Mouse (Mus musculus): Measurements from ENCODE around the gene Zdhhc1.

The Zdhhc1 gene

GRCm38 (mm10) chr8:105496439-105497180, at the start of gene Zdhhc1:
Gene Zdhhc1, minus strand, starts transcription at chr8:105496902.
- DNase-seq, result peak; percentile 87

GRCm38 (mm10) chr8:105545249-105545648, 48.5 kb upstream of the Zdhhc1 start:
- peak; percentile 48 for DNase-seq

GRCm38 (mm10) chr8:105544544-105545205, 48.0 kb upstream of the Zdhhc1 start:
- peak; percentile 37 for DNase-seq

- DNase-seq, result no peak
These were observed 47.0 kb upstream of the Zdhhc1 start for GRCm38 (mm10) chr8:105543703-105544102.

- no peak for DNase-seq
These were observed 46.1 kb upstream of the Zdhhc1 start for GRCm38 (mm10) chr8:105542808-105543207.

GRCm38 (mm10) chr8:105542032-105542656, 45.4 kb upstream of the Zdhhc1 start:
- no peak for DNase-seq

GRCm38 (mm10) chr8:105538940-105539339, 42.2 kb upstream of the Zdhhc1 start:
- DNase-seq, result no peak

GRCm38 (mm10) chr8:105537011-105537677, 40.4 kb upstream of the Zdhhc1 start:
- peak; percentile 85 for DNase-seq

GRCm38 (mm10) chr8:105536546-105536945, 39.8 kb upstream of the Zdhhc1 start:
- DNase-seq, result no peak

GRCm38 (mm10) chr8:105533892-105534329, 37.2 kb upstream of the Zdhhc1 start:
- peak; percentile 75 for DNase-seq

- DNase-seq, result no peak
These were observed 36.7 kb upstream of the Zdhhc1 start for GRCm38 (mm10) chr8:105533439-105533838.

- DNase-seq, result no peak
These were observed 35.1 kb upstream of the Zdhhc1 start for GRCm38 (mm10) chr8:105531774-105532173.

- no peak for DNase-seq
These were observed 32.6 kb upstream of the Zdhhc1 start for GRCm38 (mm10) chr8:105529271-105529670.

GRCm38 (mm10) chr8:105528206-105528605, 31.5 kb upstream of the Zdhhc1 start:
- no peak for DNase-seq

GRCm38 (mm10) chr8:105527110-105527509, 30.4 kb upstream of the Zdhhc1 start:
- no peak for DNase-seq

- DNase-seq, result no peak
These were observed 26.2 kb upstream of the Zdhhc1 start for GRCm38 (mm10) chr8:105522890-105523289.

- no peak for DNase-seq
These were observed 25.5 kb upstream of the Zdhhc1 start for GRCm38 (mm10) chr8:105521995-105522769.

GRCm38 (mm10) chr8:105521061-105521460, 24.4 kb upstream of the Zdhhc1 start:
- no peak for DNase-seq

GRCm38 (mm10) chr8:105520521-105520920, 23.8 kb upstream of the Zdhhc1 start:
- DNase-seq, result no peak

- DNase-seq, result no peak
These were observed 22.9 kb upstream of the Zdhhc1 start for GRCm38 (mm10) chr8:105519591-105519990.

GRCm38 (mm10) chr8:105518436-105519313, 22.0 kb upstream of the Zdhhc1 start, which contains the start of gene Hsd11b2:
Gene Hsd11b2, plus strand, starts transcription at chr8:105518755.
- DNase-seq, result no peak
